Mouse (Mus musculus) MEL (cell line): ENCODE data around the gene Fam196b.

Source experiments
- CTCF ChIP-seq, 3 experiments: IDR thresholded peaks in 2 of 3; conservative IDR thresholded peaks in 1 of 3; 2 replicates each; pipeline ENCODE4 v1.5.1; 2011 to 2012; ENCODE audit warnings: low read length in 3 of 3, low read depth in 2 of 3, mild to moderate bottlenecking in 2 of 3, improper control_type of control experiment in 1 of 3, inconsistent platforms in 1 of 3, mixed read lengths in 1 of 3, moderate library complexity in 1 of 3; ENCODE audit not compliant: control insufficient read depth in 1 of 3, insufficient read depth in 1 of 3, poor library complexity in 1 of 3, severe bottlenecking in 1 of 3
- EP300 ChIP-seq, 2 experiments: IDR thresholded peaks; 2 replicates each; pipeline ENCODE4 v1.6.1; 2011; ENCODE audit warnings: improper control_type of control experiment in 2 of 2, low read length in 2 of 2, low read depth in 1 of 2, mild to moderate bottlenecking in 1 of 2

GRCm38 (mm10) chr11:34398555-34398954 is 83.9 kb downstream of the Fam196b start:
- no peak for TF ChIP-seq CTCF (IDR thresholded peaks at IDR 0.05 in 2 of 3, conservative IDR thresholded peaks at IDR 0.05 in 1 of 3; ENCODE audit: control insufficient read depth in 1 of 3, insufficient read depth in 1 of 3, low read depth in 2 of 3, low read length in 3 of 3, poor library complexity in 1 of 3, severe bottlenecking in 1 of 3)
- peak; percentile 63 to 80 for TF ChIP-seq EP300 (IDR thresholded peaks at IDR 0.05; ENCODE audit: low read depth in 1 of 2, low read length in 2 of 2)
